Mouse (Mus musculus) ovary, postnatal 36 days (tissue): Measurements from ENCODE around the gene Lamb1.

Experiments
- DNase-seq: peaks from one replicate; pipeline ENCODE4 v3.0.0; 2022; ENCODE audit warnings: low spot score, mixed read lengths

Lamb1 gene

GRCm38 (mm10) chr12:31265005-31265721 lies at the start of gene Lamb1:
Lamb1 (plus strand) TSS chr12:31265234.
- DNase-seq, result peak; percentile 79

- no peak for DNase-seq
Measured at GRCm38 (mm10) chr12:31217232-31217631, 47.8 kb upstream of the Lamb1 start.

- DNase-seq, result no peak
Measured at GRCm38 (mm10) chr12:31218774-31219173, 46.3 kb upstream of the Lamb1 start.

DNA sequence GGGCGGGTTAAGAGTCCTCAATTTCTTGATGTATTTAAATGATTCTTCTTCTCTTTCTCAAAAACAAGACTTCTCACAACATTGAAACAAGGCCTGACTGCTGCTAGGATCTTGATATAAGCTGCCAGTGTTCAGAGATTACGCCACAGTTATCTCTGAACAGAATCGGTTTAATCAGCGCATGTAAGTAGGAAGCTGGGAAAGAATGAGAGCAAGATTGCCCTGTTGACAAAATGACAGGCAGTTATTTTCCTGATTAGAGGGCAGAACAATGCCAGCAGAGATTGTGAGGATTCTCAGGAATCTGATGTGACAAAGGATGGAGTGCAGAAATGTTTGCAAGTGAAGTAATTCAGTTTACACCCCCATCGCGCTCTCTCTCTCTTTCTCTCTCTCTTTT lies 43.5 kb upstream of the Lamb1 start:
- DNase-seq, result no peak

- no peak for DNase-seq
Measured at GRCm38 (mm10) chr12:31222282-31222681, 42.8 kb upstream of the Lamb1 start.

DNA sequence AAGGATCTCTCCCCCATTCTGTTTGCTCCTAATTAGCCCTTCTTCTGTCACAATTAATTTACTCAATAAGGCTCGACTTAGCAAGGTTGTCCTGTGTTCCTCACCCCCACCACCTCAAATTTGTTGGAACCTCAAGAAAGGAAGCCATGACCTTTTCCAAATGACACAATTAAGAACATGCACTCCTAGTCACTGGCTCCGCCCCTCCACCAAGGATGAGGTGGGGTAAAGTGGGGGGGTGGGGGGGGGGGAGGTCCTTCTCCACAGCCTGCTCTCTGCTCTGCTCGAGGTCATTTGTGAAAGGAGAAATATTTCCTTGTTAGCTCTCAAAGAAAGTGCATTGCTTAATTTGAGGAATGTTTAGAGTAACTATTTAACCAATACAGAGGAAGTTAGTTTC lies 42.3 kb upstream of the Lamb1 start:
- no peak for DNase-seq

- no peak for DNase-seq
Measured at GRCm38 (mm10) chr12:31225451-31225850, 39.6 kb upstream of the Lamb1 start.

DNA sequence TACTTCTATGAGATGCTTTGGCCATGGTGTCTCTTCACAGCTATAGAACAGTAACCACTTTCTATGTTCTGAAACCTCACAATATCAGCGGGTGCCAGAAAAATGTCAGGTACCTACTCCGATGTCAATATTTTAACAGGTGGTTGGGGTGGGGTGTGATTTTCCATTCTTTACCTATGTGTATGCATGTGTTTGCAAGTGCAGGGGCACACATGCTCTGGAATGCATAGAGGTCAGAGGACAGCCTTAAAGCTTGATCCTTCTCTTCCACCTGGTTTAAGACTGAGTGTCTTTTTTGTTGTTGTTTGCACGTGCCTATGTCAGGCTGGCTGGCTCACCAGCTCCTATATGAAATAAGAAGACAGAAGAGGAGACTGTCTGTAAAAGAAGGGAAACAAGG lies 37.9 kb upstream of the Lamb1 start:
- no peak for DNase-seq

GRCm38 (mm10) chr12:31228878-31229277 lies 36.2 kb upstream of the Lamb1 start:
- DNase-seq, result no peak

DNA sequence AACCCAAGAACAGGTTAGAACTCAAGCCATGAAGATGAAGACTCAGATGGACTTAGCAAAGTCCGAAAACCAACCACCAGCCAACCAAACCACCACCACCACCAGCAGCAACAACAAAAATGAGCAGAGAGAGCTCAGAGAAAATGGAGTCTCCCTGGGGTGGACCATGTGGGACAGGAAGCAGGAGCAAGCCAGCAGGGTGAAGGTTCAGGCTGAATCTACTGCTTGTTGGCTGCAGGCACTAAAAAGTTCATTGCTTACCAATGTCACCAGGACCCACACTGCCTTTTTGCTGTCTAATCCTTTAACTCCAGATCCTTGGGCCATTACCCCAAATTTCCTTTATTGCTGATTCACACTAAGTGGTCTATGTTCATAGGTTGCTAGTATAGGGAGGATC lies 32.4 kb upstream of the Lamb1 start:
- no peak for DNase-seq

DNA sequence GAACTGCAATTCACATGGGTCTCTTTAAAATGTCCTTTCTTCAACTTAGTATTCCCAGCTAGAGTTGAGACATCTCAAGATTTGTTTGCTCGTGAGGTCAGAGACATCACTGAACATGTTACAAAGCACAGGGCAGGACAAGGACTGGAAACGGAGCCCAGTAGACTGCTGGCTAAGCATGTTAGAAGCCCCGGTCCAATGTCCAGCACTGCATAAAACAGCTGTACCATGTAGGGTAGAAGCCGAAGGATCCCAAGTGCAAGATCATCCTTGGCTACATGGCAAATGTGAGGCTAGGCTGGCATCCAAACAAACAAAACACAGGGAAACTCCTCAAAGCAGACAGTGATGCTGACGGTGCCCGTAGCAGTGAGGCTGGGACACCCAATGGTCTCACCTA lies 30.0 kb upstream of the Lamb1 start:
- DNase-seq, result no peak

DNA sequence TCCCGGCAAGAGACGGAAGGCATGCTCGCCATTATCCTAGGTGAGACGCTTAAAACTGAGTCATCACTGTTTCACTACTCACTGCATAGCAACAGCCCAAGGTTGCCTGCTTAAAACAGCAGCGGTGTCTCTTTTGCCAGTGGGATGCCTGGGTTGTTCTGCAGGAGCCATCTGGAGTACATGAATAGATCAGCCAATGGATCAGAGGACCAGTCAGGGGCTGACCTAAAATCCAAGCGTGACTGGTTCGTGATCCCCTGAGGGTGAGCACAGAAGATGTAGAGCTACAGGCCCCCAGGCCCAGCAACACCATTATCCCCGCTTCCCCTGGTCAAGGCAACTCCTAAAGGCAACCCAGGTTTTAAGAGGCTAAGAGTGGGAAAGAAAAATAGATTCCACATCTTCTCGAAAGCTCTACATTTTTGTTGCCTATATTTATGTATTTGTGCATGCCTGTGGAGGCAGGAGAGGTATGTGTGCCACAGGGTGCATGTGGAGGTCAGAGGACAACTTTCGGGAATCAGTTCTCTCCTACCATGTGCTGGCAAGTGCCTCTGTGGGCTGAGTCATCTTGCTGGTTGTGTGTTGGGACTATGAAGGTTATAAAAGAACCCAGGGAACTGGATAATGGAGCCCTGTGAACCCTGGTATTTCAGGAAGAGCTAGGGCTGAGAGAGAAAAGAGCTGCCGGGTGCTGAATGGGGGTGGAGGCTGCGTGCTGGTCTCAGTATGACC lies 28.0 kb upstream of the Lamb1 start:
- no peak for DNase-seq

- DNase-seq, result no peak
Measured at GRCm38 (mm10) chr12:31239031-31239583, 25.9 kb upstream of the Lamb1 start.

- no peak for DNase-seq
Measured at GRCm38 (mm10) chr12:31239798-31240197, 25.2 kb upstream of the Lamb1 start.

DNA sequence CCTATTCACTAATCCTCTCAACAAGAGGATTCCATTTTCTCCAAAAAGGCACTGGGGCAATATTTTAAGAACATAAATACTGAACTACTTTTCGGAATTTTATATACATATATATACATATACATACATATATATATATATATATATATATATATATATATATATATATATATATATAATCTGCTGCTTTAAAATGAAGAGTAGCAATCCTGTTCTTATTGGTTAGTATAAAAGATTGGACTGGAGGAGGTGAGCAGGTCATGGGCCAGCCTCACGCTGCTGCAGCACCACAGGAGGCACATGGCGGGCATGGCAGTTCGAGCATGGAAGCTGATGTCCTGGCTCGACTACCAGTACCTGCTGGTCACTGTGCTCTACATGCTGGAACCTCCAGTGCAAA lies 24.6 kb upstream of the Lamb1 start, which contains the start of gene Gm6993:
Gene Gm6993, plus strand, starts transcription at position 301 of the 400 bp plus-strand sequence.
- no peak for DNase-seq

GRCm38 (mm10) chr12:31241595-31242342 lies 23.3 kb upstream of the Lamb1 start:
- no peak for DNase-seq

DNA sequence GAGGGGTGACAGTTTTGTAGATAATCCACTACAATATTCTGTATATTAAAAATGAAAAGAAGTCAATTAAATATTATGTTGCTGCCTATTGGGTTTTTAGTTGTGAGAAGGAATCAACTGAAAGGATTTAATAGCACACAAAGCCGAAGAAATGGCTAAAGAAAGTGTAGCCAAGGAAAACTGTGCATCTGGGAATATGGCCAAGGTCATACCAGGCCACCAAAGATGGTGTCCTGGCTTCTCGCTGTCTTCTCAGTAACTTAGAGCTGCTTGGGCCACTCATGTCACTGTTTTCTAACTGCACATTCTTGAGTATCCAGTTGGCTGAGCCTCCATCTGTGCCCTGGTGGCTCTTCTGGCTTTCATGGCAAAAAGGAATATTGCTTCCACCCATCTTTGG lies 21.0 kb upstream of the Lamb1 start:
- DNase-seq, result no peak

DNA sequence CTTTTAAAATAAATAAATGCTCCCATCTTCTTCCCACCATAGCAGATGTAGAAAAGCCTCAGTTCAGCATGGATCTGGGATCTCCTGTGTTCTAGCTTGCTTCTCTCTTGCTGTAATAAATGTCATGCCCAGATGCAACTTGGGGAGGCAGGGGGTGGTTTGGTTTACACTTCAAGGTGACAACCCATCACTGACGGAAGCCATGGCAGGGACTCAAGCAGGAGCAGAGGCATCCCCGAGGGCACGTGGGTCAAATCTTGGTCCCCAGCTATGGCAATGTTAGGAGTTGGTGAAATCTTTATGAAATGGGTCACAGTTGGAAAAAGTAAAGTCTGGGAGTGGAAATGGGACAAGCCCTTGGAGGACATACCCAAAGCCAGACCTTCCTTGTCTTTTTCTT lies 20.3 kb upstream of the Lamb1 start:
- DNase-seq, result no peak

DNA sequence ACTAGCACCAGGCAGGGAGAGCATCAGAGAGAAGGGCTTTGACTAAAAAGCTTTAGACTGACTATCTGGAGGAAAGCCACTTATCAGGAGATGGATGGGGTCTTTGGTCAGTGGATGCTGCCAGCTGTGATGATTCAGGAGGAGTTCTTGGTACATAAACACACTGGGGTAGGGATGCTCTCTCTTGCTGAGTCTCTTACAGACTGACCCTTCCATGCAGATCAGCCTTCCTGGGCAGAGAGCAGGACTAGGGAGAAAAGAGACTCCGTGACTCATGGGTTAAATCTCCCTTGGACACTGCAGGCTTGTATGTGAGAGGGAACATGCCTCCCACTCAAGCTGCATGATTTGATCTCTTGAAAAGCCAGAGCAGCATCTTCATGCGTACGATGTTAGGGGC lies 18.9 kb upstream of the Lamb1 start:
- no peak for DNase-seq

DNA sequence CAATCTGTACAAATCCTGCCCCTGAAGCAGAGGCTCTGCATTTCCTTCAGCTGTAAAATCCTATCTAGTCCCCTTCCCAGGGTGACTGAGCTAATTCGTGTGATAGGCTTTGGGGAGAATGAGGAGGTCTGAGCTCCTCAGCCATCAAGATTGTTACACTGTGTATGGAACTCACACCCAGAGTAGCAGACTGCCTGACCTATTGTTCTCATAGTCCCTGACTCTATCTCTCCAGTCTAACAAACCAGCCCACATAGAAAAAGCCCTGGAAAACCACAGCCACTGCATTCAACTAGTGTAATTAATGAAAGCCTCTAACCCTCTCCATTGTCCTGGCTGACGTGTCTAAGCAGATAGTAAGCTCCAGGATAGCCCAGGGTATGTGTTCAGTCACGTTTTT lies 18.4 kb upstream of the Lamb1 start:
- DNase-seq, result no peak

DNA sequence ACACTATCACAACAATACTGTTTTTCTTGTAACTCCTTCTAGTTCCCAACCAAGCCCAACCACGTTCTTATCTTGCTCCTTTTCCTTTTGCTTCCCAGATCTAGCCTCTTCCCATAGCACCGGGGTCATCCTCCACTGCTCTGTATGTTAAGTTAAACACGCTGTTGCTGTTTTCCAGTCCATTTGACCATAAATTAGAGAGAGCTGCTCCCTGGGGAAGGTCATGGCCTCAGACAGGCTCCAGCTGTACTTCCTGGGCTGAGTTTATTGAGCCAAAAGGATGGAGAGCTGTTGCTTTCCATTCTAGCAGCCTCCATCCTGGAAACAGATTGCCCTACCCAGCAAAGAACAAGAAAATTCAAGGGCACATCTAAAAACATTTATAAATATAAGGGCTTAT lies 16.9 kb upstream of the Lamb1 start:
- no peak for DNase-seq

GRCm38 (mm10) chr12:31248681-31249080 lies 16.4 kb upstream of the Lamb1 start:
- no peak for DNase-seq

- DNase-seq, result no peak
Measured at GRCm38 (mm10) chr12:31252259-31252658, 12.8 kb upstream of the Lamb1 start.
